Mouse (Mus musculus): ENCODE results near the gene Cyp1b1. TPM values are rescaled to one million over a fixed set of nuclear protein-coding genes. Genes with fewer than 3 reads are reported as not detected.
A peak's percentile ranks its signal among the peaks of the same experiment; 100 is the strongest.

Gene Cyp1b1
- polyA plus RNA-seq (2014; fragmentation: Nextera tagmentation; extraction: Ambion mirVana), result 1.9 and 2.0 TPM in 2 replicates

GRCm38 (mm10) chr17:79714931-79715637 lies at the start of gene Cyp1b1:
Gene Cyp1b1, minus strand, starts transcription at chr17:79715061.
- Histone ChIP-seq H3K9ac (peak within 1 kb of the TSS; percentile 46), H3K4me3 (ENCODE audit: low read depth, low read length) (peak within 1 kb of the TSS; percentile 47), H3K27ac (ENCODE audit: low read depth) (no peak within 1 kb of the TSS), H3K36me3 (ENCODE audit: insufficient read depth) (no peaks in the 10 kb centered on the region), H3K4me2 (peak within 1 kb of the TSS; percentile 91), H3K9me3 (ENCODE audit: low read depth, low read length) (no peaks in the 10 kb centered on the region), H3K4me1 (ENCODE audit: insufficient read depth) (peaks cover 22% of the 10 kb centered on the region; the same call in 1 of the 2 replicates), H3K27me3 (ENCODE audit: insufficient read depth, low read length) (peaks cover 45% of the 10 kb centered on the region)
- under 1% methylated on average over 31 of the region's 31 CpGs for WGBS
- ATAC-seq (ENCODE audit: insufficient read depth) (peak; percentile 30), DNase-seq (peak; percentile 29)
- TF ChIP-seq CTCF (IDR thresholded peaks at IDR 0.05; ENCODE audit: low read depth), result no peak

GRCm38 (mm10) chr17:79761841-79762240 lies 47.0 kb upstream of the Cyp1b1 start:
- Histone ChIP-seq H3K9ac (no peak overlapping the region), H3K4me2 (no peak overlapping the region), H3K27ac (ENCODE audit: low read depth) (no peak overlapping the region), H3K4me3 (ENCODE audit: low read depth, low read length) (no peak overlapping the region), H3K27me3 (ENCODE audit: insufficient read depth, low read length) (no peaks in the 10 kb centered on the region), H3K4me1 (ENCODE audit: insufficient read depth) (no peaks in the 10 kb centered on the region), H3K9me3 (ENCODE audit: low read depth, low read length) (no peaks in the 10 kb centered on the region), H3K36me3 (ENCODE audit: insufficient read depth) (no peaks in the 10 kb centered on the region)
- DNase-seq (no peak), ATAC-seq (ENCODE audit: insufficient read depth) (no peak)
- 65% methylated on average over 1 of the region's 1 CpGs for WGBS
- TF ChIP-seq CTCF (IDR thresholded peaks at IDR 0.05; ENCODE audit: low read depth), result no peak

GRCm38 (mm10) chr17:79753831-79754230 lies 39.0 kb upstream of the Cyp1b1 start:
- DNase-seq (no peak), ATAC-seq (ENCODE audit: insufficient read depth) (no peak)
- no peak overlapping the region for H3K27ac ChIP-seq (ENCODE audit: low read depth)
- no peak overlapping the region for H3K4me2 ChIP-seq
- H3K9ac ChIP-seq, result no peak overlapping the region
- no peaks in the 10 kb centered on the region for H3K27me3 ChIP-seq (ENCODE audit: insufficient read depth, low read length)
- H3K4me3 ChIP-seq (ENCODE audit: low read depth, low read length), result no peak overlapping the region
- no peak for TF ChIP-seq CTCF (IDR thresholded peaks at IDR 0.05; ENCODE audit: low read depth)
- 0 out of 2 replicates have a peak, but pooled peaks cover 8% of the 10 kb centered on the region for H3K4me1 ChIP-seq (ENCODE audit: insufficient read depth)
- H3K36me3 ChIP-seq (ENCODE audit: insufficient read depth), result no peaks in the 10 kb centered on the region
- H3K9me3 ChIP-seq (ENCODE audit: low read depth, low read length), result no peaks in the 10 kb centered on the region; the same call in 1 of the 2 replicates
- 94% methylated on average over 12 of the region's 12 CpGs for WGBS

- DNase-seq (no peak), ATAC-seq (ENCODE audit: insufficient read depth) (no peak)
- H3K36me3 ChIP-seq (ENCODE audit: insufficient read depth), result no peaks in the 10 kb centered on the region
- H3K9ac ChIP-seq, result no peak overlapping the region
- no peak overlapping the region for H3K4me2 ChIP-seq
- H3K27me3 ChIP-seq (ENCODE audit: insufficient read depth, low read length), result no peaks in the 10 kb centered on the region
- H3K9me3 ChIP-seq (ENCODE audit: low read depth, low read length), result no peaks in the 10 kb centered on the region; the same call in 1 of the 2 replicates
- no peak overlapping the region for H3K4me3 ChIP-seq (ENCODE audit: low read depth, low read length)
- H3K27ac ChIP-seq (ENCODE audit: low read depth), result no peak overlapping the region
- 0 out of 2 replicates have a peak, but pooled peaks cover 8% of the 10 kb centered on the region for H3K4me1 ChIP-seq (ENCODE audit: insufficient read depth)
- TF ChIP-seq CTCF (IDR thresholded peaks at IDR 0.05; ENCODE audit: low read depth), result peak; percentile 55
Observed at GRCm38 (mm10) chr17:79752836-79753235, 38.0 kb upstream of the Cyp1b1 start.

GRCm38 (mm10) chr17:79751661-79752191 lies 36.9 kb upstream of the Cyp1b1 start:
- 68% methylated on average over 6 of the region's 6 CpGs for WGBS
- no peaks in the 10 kb centered on the region for H3K27me3 ChIP-seq (ENCODE audit: insufficient read depth, low read length)
- ATAC-seq (ENCODE audit: insufficient read depth), result no peak

GRCm38 (mm10) chr17:79749647-79750046 lies 34.8 kb upstream of the Cyp1b1 start:
- ATAC-seq (ENCODE audit: insufficient read depth), result no peak
- H3K27ac ChIP-seq (ENCODE audit: low read depth), result no peak overlapping the region
- WGBS, result 88% methylated on average over 1 of the region's 1 CpGs

More at GRCm38 (mm10) chr17:79751661-79752191, 36.9 kb upstream of the Cyp1b1 start:
- H3K4me1 ChIP-seq (ENCODE audit: insufficient read depth), result 0 out of 2 replicates have a peak, but pooled peaks cover 8% of the 10 kb centered on the region
- no peak overlapping the region for H3K9ac ChIP-seq
- no peak overlapping the region for H3K4me2 ChIP-seq
- H3K9me3 ChIP-seq (ENCODE audit: low read depth, low read length), result no peaks in the 10 kb centered on the region; the same call in 1 of the 2 replicates
- H3K27ac ChIP-seq (ENCODE audit: low read depth), result no peak overlapping the region
- no peaks in the 10 kb centered on the region for H3K36me3 ChIP-seq (ENCODE audit: insufficient read depth)
- no peak overlapping the region for H3K4me3 ChIP-seq (ENCODE audit: low read depth, low read length)
- DNase-seq, result no peak
- TF ChIP-seq CTCF (IDR thresholded peaks at IDR 0.05; ENCODE audit: low read depth), result no peak

GRCm38 (mm10) chr17:79746954-79747353 lies 32.1 kb upstream of the Cyp1b1 start:
- DNase-seq (no peak), ATAC-seq (ENCODE audit: insufficient read depth) (no peak)
- Histone ChIP-seq H3K4me1 (ENCODE audit: insufficient read depth) (0 out of 2 replicates have a peak, but pooled peaks cover 3% of the 10 kb centered on the region), H3K36me3 (ENCODE audit: insufficient read depth) (no peaks in the 10 kb centered on the region), H3K4me2 (no peak overlapping the region), H3K27ac (ENCODE audit: low read depth) (no peak overlapping the region), H3K4me3 (ENCODE audit: low read depth, low read length) (no peak overlapping the region), H3K27me3 (ENCODE audit: insufficient read depth, low read length) (no peaks in the 10 kb centered on the region), H3K9ac (no peak overlapping the region), H3K9me3 (ENCODE audit: low read depth, low read length) (no peaks in the 10 kb centered on the region; the same call in 1 of the 2 replicates)
- 81% methylated on average over 11 of the region's 11 CpGs for WGBS
- TF ChIP-seq CTCF (IDR thresholded peaks at IDR 0.05; ENCODE audit: low read depth), result no peak

More at GRCm38 (mm10) chr17:79749647-79750046, 34.8 kb upstream of the Cyp1b1 start:
- H3K27me3 ChIP-seq (ENCODE audit: insufficient read depth, low read length), result no peaks in the 10 kb centered on the region
- H3K9me3 ChIP-seq (ENCODE audit: low read depth, low read length), result no peaks in the 10 kb centered on the region; the same call in 1 of the 2 replicates
- H3K4me1 ChIP-seq (ENCODE audit: insufficient read depth), result 0 out of 2 replicates have a peak, but pooled peaks cover 3% of the 10 kb centered on the region
- H3K4me3 ChIP-seq (ENCODE audit: low read depth, low read length), result no peak overlapping the region
- H3K4me2 ChIP-seq, result no peak overlapping the region
- no peak for TF ChIP-seq CTCF (IDR thresholded peaks at IDR 0.05; ENCODE audit: low read depth)
- H3K36me3 ChIP-seq (ENCODE audit: insufficient read depth), result no peaks in the 10 kb centered on the region
- DNase-seq, result no peak
- no peak overlapping the region for H3K9ac ChIP-seq
